Mouse (Mus musculus) E14TG2a.4 (cell line): ENCODE data around the gene Igf1r.

Source experiments
- CTCF ChIP-seq: conservative IDR thresholded peaks from 2 replicates; pipeline ENCODE4 v1.5.1; 2014; ENCODE audit warnings: low read length
- POU5F1 ChIP-seq: IDR thresholded peaks from 2 replicates; pipeline ENCODE4 v1.6.1; 2014; ENCODE audit warnings: low read length, borderline replicate concordance

DNA sequence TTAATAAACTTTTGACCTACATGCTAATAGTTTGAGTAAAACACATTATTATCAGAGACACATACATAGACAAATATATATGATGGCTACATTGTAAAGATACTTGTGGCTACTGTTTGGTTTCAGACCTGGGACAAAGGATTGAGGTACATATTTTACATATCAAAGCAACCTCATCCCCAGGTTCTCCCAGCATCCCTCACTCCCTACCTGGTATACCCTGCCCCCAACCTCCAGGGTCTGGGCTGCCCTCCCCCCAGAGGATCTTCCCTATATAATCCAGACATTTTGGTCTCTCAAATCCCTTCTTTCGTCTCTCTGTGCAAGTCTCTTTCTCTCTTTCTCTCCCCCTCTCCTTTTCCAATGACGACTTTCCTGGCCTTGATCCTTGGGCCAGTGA lies 321.6 kb downstream of the Igf1r start:
- TF ChIP-seq POU5F1 (no peak), CTCF (no peak)
